Mouse (Mus musculus) hindbrain, embryonic 12.5 days (tissue): ENCODE results near the gene Atp7b. TPM values are rescaled to one million over a fixed set of nuclear protein-coding genes. Genes with fewer than 3 reads are reported as not detected.

Source experiments
- ATAC-seq: fragments of 200-750 bp; cut with Nextera tagmentation; 2 replicates; pipeline ENCODE4 v1.8.0; 2017; ENCODE audit warnings: moderate TSS enrichment; ENCODE audit not compliant: low FRiP score
- H3K27ac ChIP-seq: fragments of 300-500 bp; sonication (generic); 2 replicates; pipeline ENCODE4 v1.5.1; 2016; ENCODE audit warnings: mild to moderate bottlenecking
- H3K27me3 ChIP-seq: fragments of 300-500 bp; sonication (generic); 2 replicates; pipeline ENCODE4 v1.6.1; 2016; ENCODE audit warnings: mild to moderate bottlenecking
- H3K36me3 ChIP-seq: fragments of 300-500 bp; sonication (generic); 2 replicates; pipeline ENCODE4 v1.6.1; 2016; ENCODE audit warnings: mild to moderate bottlenecking
- H3K4me1 ChIP-seq: fragments of 300-500 bp; sonication (generic); 2 replicates; pipeline ENCODE4 v1.6.1; 2016
- H3K4me2 ChIP-seq: fragments of 300-500 bp; sonication (generic); replicated peaks from 2 replicates; pipeline ENCODE4 v1.6.1; 2016; ENCODE audit warnings: mild to moderate bottlenecking
- H3K4me3 ChIP-seq: fragments of 300-500 bp; sonication (generic); 2 replicates; pipeline ENCODE4 v1.5.1; 2016; ENCODE audit warnings: mild to moderate bottlenecking
- H3K9ac ChIP-seq: fragments of 300-500 bp; sonication (generic); 2 replicates; pipeline ENCODE4 v1.6.1; 2016; ENCODE audit warnings: mild to moderate bottlenecking, moderate library complexity
- H3K9me3 ChIP-seq: fragments of 300-500 bp; sonication (generic); replicated peaks from 2 replicates; pipeline ENCODE4 v1.6.1; 2016; ENCODE audit warnings: mild to moderate bottlenecking
- WGBS: fragments of 180-500 bp; shearing (Covaris S2); methylation state at CpG from one replicate; pipeline ENCODE4 v1.1.7; 2016; 5-methylcytosine and 5-hydroxymethylcytosine counted together
- polyA plus RNA-seq: library from polyadenylated mRNA; unstranded; fragments of >200 nt; fragmentation: Nextera tagmentation; extraction: Ambion mirVana; gene quantifications from 2 replicates; pipeline ENCODE4 v1.2.1, GENCODE M21; 2016

Atp7b gene
- polyA plus RNA-seq, 1 experiment from 2014 or later, result 1.7 TPM

GRCm38 (mm10) chr8:22054674-22055491 is 5.2 kb downstream of the Atp7b start:
- 88% methylated on average over 12 of the region's 12 CpGs for WGBS
- H3K27me3 ChIP-seq, result peaks cover 9% of the 10 kb centered on the region

GRCm38 (mm10) chr8:22047699-22048464 is 12.2 kb downstream of the Atp7b start:
- Histone ChIP-seq H3K9me3 (no peaks in the 10 kb centered on the region), H3K4me2 (no peak overlapping the region), H3K4me3 (no peak overlapping the region), H3K27ac (no peak overlapping the region), H3K36me3 (no peaks in the 10 kb centered on the region), H3K9ac (no peak overlapping the region), H3K4me1 (peaks cover 9% of the 10 kb centered on the region), H3K27me3 (no peaks in the 10 kb centered on the region)
- peak; percentile 38; the same call in 1 of the 2 replicates for ATAC-seq
- 67% methylated on average over 2 of the region's 2 CpGs for WGBS

More at GRCm38 (mm10) chr8:22054674-22055491, 5.2 kb downstream of the Atp7b start:
- no peak overlapping the region for H3K4me2 ChIP-seq
- H3K4me1 ChIP-seq, result 0 out of 2 replicates have a peak, but pooled peaks cover 3% of the 10 kb centered on the region
- no peak for ATAC-seq
- H3K4me3 ChIP-seq, result no peak overlapping the region
- no peak overlapping the region for H3K27ac ChIP-seq
- H3K36me3 ChIP-seq, result no peaks in the 10 kb centered on the region
- H3K9ac ChIP-seq, result no peak overlapping the region
- H3K9me3 ChIP-seq, result no peaks in the 10 kb centered on the region

GRCm38 (mm10) chr8:22043706-22044105 is 16.4 kb downstream of the Atp7b start:
- 42% methylated on average over 12 of the region's 12 CpGs for WGBS
- Histone ChIP-seq H3K9me3 (no peaks in the 10 kb centered on the region), H3K4me1 (peaks cover 19% of the 10 kb centered on the region), H3K4me3 (no peak overlapping the region), H3K9ac (no peak overlapping the region), H3K27ac (no peak overlapping the region), H3K27me3 (peaks cover 4% of the 10 kb centered on the region; the same call in 1 of the 2 replicates), H3K36me3 (no peaks in the 10 kb centered on the region), H3K4me2 (no peak overlapping the region)
- ATAC-seq, result no peak

- Histone ChIP-seq H3K4me2 (no peak overlapping the region), H3K9ac (no peak overlapping the region), H3K9me3 (no peaks in the 10 kb centered on the region), H3K36me3 (no peaks in the 10 kb centered on the region), H3K27ac (no peak overlapping the region), H3K27me3 (peaks cover 4% of the 10 kb centered on the region; the same call in 1 of the 2 replicates), H3K4me1 (peaks cover 19% of the 10 kb centered on the region), H3K4me3 (no peak overlapping the region)
- ATAC-seq, result no peak
- WGBS, result 93% methylated on average over 3 of the region's 3 CpGs
These were observed 17.6 kb downstream of the Atp7b start for GRCm38 (mm10) chr8:22042515-22042914.

GRCm38 (mm10) chr8:22040153-22040509 is 20.0 kb downstream of the Atp7b start:
- H3K9ac ChIP-seq, result no peak overlapping the region
- peaks cover 4% of the 10 kb centered on the region; the same call in 1 of the 2 replicates for H3K27me3 ChIP-seq
- WGBS, result 29% methylated on average over 6 of the region's 6 CpGs
- no peaks in the 10 kb centered on the region for H3K9me3 ChIP-seq
- no peak for ATAC-seq
- no peak overlapping the region for H3K4me3 ChIP-seq
- H3K4me1 ChIP-seq, result peaks cover 19% of the 10 kb centered on the region
- no peaks in the 10 kb centered on the region for H3K36me3 ChIP-seq
- H3K27ac ChIP-seq, result no peak overlapping the region
- H3K4me2 ChIP-seq, result no peak overlapping the region

GRCm38 (mm10) chr8:22039468-22040152 is 20.5 kb downstream of the Atp7b start:
- Histone ChIP-seq H3K36me3 (no peaks in the 10 kb centered on the region), H3K4me1 (peaks cover 19% of the 10 kb centered on the region), H3K27me3 (peaks cover 4% of the 10 kb centered on the region; the same call in 1 of the 2 replicates), H3K4me3 (no peak overlapping the region), H3K27ac (no peak overlapping the region), H3K4me2 (peak overlapping the region; percentile 24; the same call in 1 of the 2 replicates), H3K9ac (no peak overlapping the region), H3K9me3 (no peaks in the 10 kb centered on the region)
- 15% methylated on average over 15 of the region's 15 CpGs for WGBS
- no peak for ATAC-seq

GRCm38 (mm10) chr8:22037022-22037421 is 23.1 kb downstream of the Atp7b start:
- Histone ChIP-seq H3K4me1 (peaks cover 10% of the 10 kb centered on the region), H3K9ac (no peak overlapping the region), H3K36me3 (no peaks in the 10 kb centered on the region), H3K27ac (no peak overlapping the region), H3K4me3 (no peak overlapping the region), H3K9me3 (no peaks in the 10 kb centered on the region), H3K4me2 (no peak overlapping the region), H3K27me3 (peaks cover 4% of the 10 kb centered on the region; the same call in 1 of the 2 replicates)
- WGBS, result 77% methylated on average over 7 of the region's 7 CpGs
- no peak for ATAC-seq

- 89% methylated on average over 9 of the region's 9 CpGs for WGBS
- Histone ChIP-seq H3K4me3 (no peak overlapping the region), H3K4me2 (no peak overlapping the region)
These were observed 24.0 kb downstream of the Atp7b start for GRCm38 (mm10) chr8:22036137-22036536.

GRCm38 (mm10) chr8:22030990-22031389 is 29.1 kb downstream of the Atp7b start:
- ATAC-seq, result no peak
- Histone ChIP-seq H3K27ac (no peak overlapping the region), H3K9ac (no peak overlapping the region), H3K4me3 (no peak overlapping the region), H3K4me1 (no peaks in the 10 kb centered on the region), H3K9me3 (no peaks in the 10 kb centered on the region), H3K36me3 (no peaks in the 10 kb centered on the region), H3K27me3 (no peaks in the 10 kb centered on the region), H3K4me2 (no peak overlapping the region)
- 92% methylated on average over 3 of the region's 3 CpGs for WGBS

More at GRCm38 (mm10) chr8:22036137-22036536, 24.0 kb downstream of the Atp7b start:
- H3K27ac ChIP-seq, result no peak overlapping the region
- H3K36me3 ChIP-seq, result no peaks in the 10 kb centered on the region
- no peak overlapping the region for H3K9ac ChIP-seq
- no peaks in the 10 kb centered on the region for H3K9me3 ChIP-seq
- no peak for ATAC-seq
- peaks cover 10% of the 10 kb centered on the region for H3K4me1 ChIP-seq
- H3K27me3 ChIP-seq, result peaks cover 4% of the 10 kb centered on the region; the same call in 1 of the 2 replicates

GRCm38 (mm10) chr8:22028973-22029372 is 31.1 kb downstream of the Atp7b start:
- no peak for ATAC-seq
- 95% methylated on average over 3 of the region's 3 CpGs for WGBS
- no peaks in the 10 kb centered on the region for H3K27me3 ChIP-seq

GRCm38 (mm10) chr8:22025241-22025640 is 34.9 kb downstream of the Atp7b start:
- Histone ChIP-seq H3K27me3 (no peaks in the 10 kb centered on the region), H3K27ac (no peak overlapping the region), H3K4me1 (no peaks in the 10 kb centered on the region), H3K4me3 (no peak overlapping the region), H3K4me2 (no peak overlapping the region), H3K9me3 (no peaks in the 10 kb centered on the region), H3K36me3 (no peaks in the 10 kb centered on the region), H3K9ac (no peak overlapping the region)
- ATAC-seq, result no peak
- 80% methylated on average over 4 of the region's 4 CpGs for whole genome bisulfite sequencing

More at GRCm38 (mm10) chr8:22028973-22029372, 31.1 kb downstream of the Atp7b start:
- H3K4me3 ChIP-seq, result no peak overlapping the region
- H3K4me1 ChIP-seq, result no peaks in the 10 kb centered on the region
- H3K9me3 ChIP-seq, result no peaks in the 10 kb centered on the region
- H3K36me3 ChIP-seq, result no peaks in the 10 kb centered on the region
- no peak overlapping the region for H3K4me2 ChIP-seq
- H3K9ac ChIP-seq, result no peak overlapping the region
- H3K27ac ChIP-seq, result no peak overlapping the region

- Histone ChIP-seq H3K9me3 (no peaks in the 10 kb centered on the region), H3K27ac (no peak overlapping the region), H3K4me2 (no peak overlapping the region), H3K4me1 (no peaks in the 10 kb centered on the region), H3K36me3 (no peaks in the 10 kb centered on the region), H3K27me3 (no peaks in the 10 kb centered on the region), H3K4me3 (no peak overlapping the region), H3K9ac (no peak overlapping the region)
- no peak for ATAC-seq
- WGBS, result 60% methylated on average over 7 of the region's 7 CpGs
These were observed 37.9 kb downstream of the Atp7b start for GRCm38 (mm10) chr8:22022244-22022643.
